Mouse (Mus musculus): ENCODE measurements around the gene Gtf3c4. TPM values are rescaled to one million over a fixed set of nuclear protein-coding genes. Genes with fewer than 3 reads are reported as not detected.

Gtf3c4 gene
- polyA plus RNA-seq, 1 experiment from 2014 or later = 4.3 TPM

Other genes with a start within 250 kb of the Gtf3c4 start
- gene Gfi1b, start 218.4 kb downstream of the Gtf3c4 start, polyA plus RNA-seq (2015; fragmentation: Nextera tagmentation; extraction: Ambion mirVana) = 88.7 and 89.4 TPM in 2 replicates
- 9.6 and 9.8 TPM in 2 replicates for gene Tsc1, start 199.1 kb downstream of the Gtf3c4 start, polyA plus RNA-seq (2015; fragmentation: Nextera tagmentation; extraction: Ambion mirVana)
- gene Spaca9, start 140.6 kb downstream of the Gtf3c4 start, polyA plus RNA-seq (2015; fragmentation: Nextera tagmentation; extraction: Ambion mirVana) = 2.8 and 3.3 TPM in 2 replicates
- gene Ak8, start 140.2 kb downstream of the Gtf3c4 start, polyA plus RNA-seq (2015; fragmentation: Nextera tagmentation; extraction: Ambion mirVana) = 0.39 and 0.52 TPM in 2 replicates
- gene Ddx31, start within 50 bp of the Gtf3c4 start, polyA plus RNA-seq (2015; fragmentation: Nextera tagmentation; extraction: Ambion mirVana) = 3.6 and 3.9 TPM in 2 replicates
- gene Barhl1, start 76.3 kb upstream of the Gtf3c4 start, polyA plus RNA-seq (2015; fragmentation: Nextera tagmentation; extraction: Ambion mirVana) = not detected in 2 replicates
- gene Cfap77, start 214.7 kb upstream of the Gtf3c4 start, polyA plus RNA-seq (2015; fragmentation: Nextera tagmentation; extraction: Ambion mirVana) = 0.11 TPM in 1 of 2 replicates, not detected in the other
- gene Ttf1, start 219.9 kb upstream of the Gtf3c4 start, polyA plus RNA-seq (2015; fragmentation: Nextera tagmentation; extraction: Ambion mirVana) = 3.8 and 4.1 TPM in 2 replicates

Data from liver, embryonic 16.5 days (tissue).